Mouse (Mus musculus) midbrain, embryonic 14.5 days (tissue): ENCODE measurements around the gene Gm40193. TPM values are rescaled to one million over a fixed set of nuclear protein-coding genes. Genes with fewer than 3 reads are reported as not detected.

Source experiments
- ATAC-seq: fragments of 200-750 bp; cut with Nextera tagmentation; 2 replicates; pipeline ENCODE4 v1.8.0; 2017; ENCODE audit warnings: moderate number of reproducible peaks, moderate library complexity; ENCODE audit not compliant: low FRiP score, low TSS enrichment
- DNase-seq: peaks from one replicate; pipeline ENCODE4 v3.0.0-alpha.2; 2015
- H3K27ac ChIP-seq: fragments of 300-500 bp; sonication (generic); replicated peaks from 2 replicates; pipeline ENCODE4 v1.5.1; 2014; ENCODE audit warnings: mild to moderate bottlenecking, low read depth, low read length, moderate library complexity
- H3K27me3 ChIP-seq: fragments of 300-500 bp; sonication (generic); 2 replicates; pipeline ENCODE4 v1.6.1; 2014; ENCODE audit warnings: low read length, control low read depth, mixed read lengths; ENCODE audit not compliant: control insufficient read depth, insufficient read depth
- H3K36me3 ChIP-seq: fragments of 300-500 bp; sonication (generic); 2 replicates; pipeline ENCODE4 v1.6.1; 2014; ENCODE audit warnings: low read length, control low read depth; ENCODE audit not compliant: control insufficient read depth, insufficient read depth
- H3K4me1 ChIP-seq: fragments of 300-500 bp; sonication (generic); 2 replicates; pipeline ENCODE4 v1.6.1; 2014; ENCODE audit warnings: mild to moderate bottlenecking, antibody characterized with exemption, low read length, control low read depth; ENCODE audit not compliant: control insufficient read depth, insufficient read depth
- H3K4me2 ChIP-seq: fragments of 300-500 bp; sonication (generic); 2 replicates; pipeline ENCODE4 v1.6.1; 2014; ENCODE audit warnings: mild to moderate bottlenecking, low read length, moderate library complexity
- H3K4me3 ChIP-seq: fragments of 300-500 bp; sonication (generic); replicated peaks from 2 replicates; pipeline ENCODE4 v1.5.1; 2014; ENCODE audit warnings: low read depth, low read length
- H3K9ac ChIP-seq: fragments of 300-500 bp; sonication (generic); replicated peaks from 2 replicates; pipeline ENCODE4 v1.6.1; 2014; ENCODE audit warnings: mild to moderate bottlenecking, low read length, moderate library complexity
- H3K9me3 ChIP-seq: fragments of 300-500 bp; sonication (generic); 2 replicates; pipeline ENCODE4 v1.6.1; 2016; ENCODE audit warnings: low read length, control low read depth, mixed read lengths; ENCODE audit not compliant: control insufficient read depth
- whole genome bisulfite sequencing: fragments of 180-500 bp; shearing (Covaris S2); extraction: QIAGEN DNeasy Blood & Tissue Kit; methylation state at CpG from one replicate; pipeline ENCODE4 v1.1.7; 2014; 5-methylcytosine and 5-hydroxymethylcytosine counted together
- polyA plus RNA-seq: library from polyadenylated mRNA; unstranded; fragments of >200 nt; fragmentation: Nextera tagmentation; extraction: Ambion mirVana; gene quantifications from 2 replicates; pipeline ENCODE4 v1.2.1, GENCODE M21; 2014

Gm40193 gene
- polyA plus RNA-seq, 1 experiment from 2014 or later = not detected

DNA sequence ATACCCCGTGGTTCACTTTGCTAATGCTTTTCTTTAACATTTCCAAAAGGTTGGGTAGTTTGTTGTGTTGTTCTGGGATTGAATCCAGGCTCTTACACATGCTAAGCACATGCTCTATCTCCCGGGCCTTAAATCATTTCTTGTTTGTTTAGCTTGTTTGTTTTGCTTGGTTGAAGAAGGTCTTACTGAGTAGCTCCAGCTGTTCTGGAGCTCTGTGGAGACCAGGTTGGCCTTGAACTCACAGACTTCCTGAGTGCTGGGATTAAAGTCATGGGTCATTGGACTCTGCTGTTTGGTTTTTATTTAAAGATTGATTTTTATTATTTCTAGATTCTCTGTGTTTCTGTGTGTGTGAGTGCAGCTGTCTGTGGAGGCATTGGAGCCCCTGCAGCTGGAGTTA, 47.2 kb downstream of the Gm40193 start:
- no peaks in the 10 kb centered on the region for H3K9me3 ChIP-seq
- no peaks in the 10 kb centered on the region for H3K36me3 ChIP-seq
- H3K9ac ChIP-seq = no peak overlapping the region
- H3K27me3 ChIP-seq = no peaks in the 10 kb centered on the region
- H3K4me3 ChIP-seq = no peak overlapping the region
- WGBS = 53% methylated on average over 2 of the region's 2 CpGs
- H3K4me1 ChIP-seq = no peaks in the 10 kb centered on the region
- no peak overlapping the region for H3K4me2 ChIP-seq
- DNase-seq = no peak
- no peak for ATAC-seq
- H3K27ac ChIP-seq = no peak overlapping the region

Other genes starting within 250 kb of the Gm40193 start
- not detected in 2 replicates for gene Alox12e, start 210.3 kb downstream of the Gm40193 start, polyA plus RNA-seq
- not detected in 2 replicates for gene Alox15, start 180.9 kb downstream of the Gm40193 start, polyA plus RNA-seq
- gene Pelp1, start 122.9 kb downstream of the Gm40193 start, polyA plus RNA-seq = 28.2 and 34.0 TPM in 2 replicates
- 56.5 and 93.0 TPM in 2 replicates for gene Arrb2, start 100.3 kb downstream of the Gm40193 start, polyA plus RNA-seq
- 42.9 and 51.5 TPM in 2 replicates for gene Med11, start 81.0 kb downstream of the Gm40193 start, polyA plus RNA-seq
- 0.24 and 0.61 TPM in 2 replicates for gene Zmynd15, start 73.5 kb downstream of the Gm40193 start, polyA plus RNA-seq
- 0.50 and 2.1 TPM in 2 replicates for gene Cxcl16, start 73.0 kb downstream of the Gm40193 start, polyA plus RNA-seq
- 4.7 and 5.3 TPM in 2 replicates for gene Tm4sf5, start 27.7 kb downstream of the Gm40193 start, polyA plus RNA-seq
- not detected in 2 replicates for gene Vmo1, start 18.3 kb downstream of the Gm40193 start, polyA plus RNA-seq
- 0.42 and 0.64 TPM in 2 replicates for gene Gltpd2, start 13.7 kb downstream of the Gm40193 start, polyA plus RNA-seq
- gene Psmb6, start 7.6 kb downstream of the Gm40193 start, polyA plus RNA-seq = 744 and 849 TPM in 2 replicates
- gene Pld2, start 7.1 kb upstream of the Gm40193 start, polyA plus RNA-seq = 8.5 and 9.2 TPM in 2 replicates
- gene Mink1, start 29.9 kb upstream of the Gm40193 start, polyA plus RNA-seq = 18.5 and 20.4 TPM in 2 replicates
- not detected in 2 replicates for gene 4930544D05Rik, start 82.9 kb upstream of the Gm40193 start, polyA plus RNA-seq
- gene Chrne, start 86.3 kb upstream of the Gm40193 start, polyA plus RNA-seq = not detected in 2 replicates
- gene Gp1ba, start 106.2 kb upstream of the Gm40193 start, polyA plus RNA-seq = 0.37 and 0.38 TPM in 2 replicates
- 95.9 and 104 TPM in 2 replicates for gene Rnf167, start 114.3 kb upstream of the Gm40193 start, polyA plus RNA-seq
- gene Slc25a11, start 114.5 kb upstream of the Gm40193 start, polyA plus RNA-seq = 158 and 171 TPM in 2 replicates
- gene Pfn1, start 121.7 kb upstream of the Gm40193 start, polyA plus RNA-seq = 661 and 672 TPM in 2 replicates
- gene Eno3, start 124.3 kb upstream of the Gm40193 start, polyA plus RNA-seq = 8.5 and 8.7 TPM in 2 replicates
- gene Spag7, start 136.5 kb upstream of the Gm40193 start, polyA plus RNA-seq = 101 and 132 TPM in 2 replicates
- gene Camta2, start 155.2 kb upstream of the Gm40193 start, polyA plus RNA-seq = 19.4 and 21.0 TPM in 2 replicates
- gene Inca1, start 167.2 kb upstream of the Gm40193 start, polyA plus RNA-seq = 0.95 and 1.6 TPM in 2 replicates
- 4.0 and 6.6 TPM in 2 replicates for gene Kif1c, start 167.6 kb upstream of the Gm40193 start, polyA plus RNA-seq
- 14.8 and 16.8 TPM in 2 replicates for gene Zfp3, start 231.3 kb upstream of the Gm40193 start, polyA plus RNA-seq